Mouse (Mus musculus) heart, postnatal 0 days (tissue): Measurements from ENCODE around the gene Nfs1.

ENCODE experiments used
- CTCF ChIP-seq: IDR thresholded peaks from 2 replicates; pipeline ENCODE4 v1.5.1; 2016; ENCODE audit warnings: antibody characterized with exemption, control low read depth, low read depth
- EP300 ChIP-seq: IDR thresholded peaks from 2 replicates; pipeline ENCODE4 v1.6.1; 2016; ENCODE audit warnings: antibody characterized with exemption, low read depth

GRCm38 (mm10) chr2:156165478-156165877 lies 21.5 kb upstream of the Nfs1 start:
- no peak for TF ChIP-seq CTCF
- TF ChIP-seq EP300: no peak
